Mouse (Mus musculus) WW6 (cell line): ENCODE results near the gene Tcirg1.

Source experiments
- DNase-seq: peaks from one replicate; pipeline ENCODE4 v3.0.0-alpha.2; 2013; ENCODE audit warnings: low read depth, low spot score

Tcirg1 gene

GRCm38 (mm10) chr19:3906795-3907786, at the start of gene Tcirg1:
Gene Tcirg1, minus strand, starts transcription at chr19:3907133.
- no peak for DNase-seq

- DNase-seq, result no peak
Observed at GRCm38 (mm10) chr19:3955804-3956203, 48.9 kb upstream of the Tcirg1 start.

GRCm38 (mm10) chr19:3955033-3955432, 48.1 kb upstream of the Tcirg1 start:
- no peak for DNase-seq

GRCm38 (mm10) chr19:3952099-3952498, 45.2 kb upstream of the Tcirg1 start:
- no peak for DNase-seq

- DNase-seq, result no peak
Observed at GRCm38 (mm10) chr19:3951461-3951860, 44.5 kb upstream of the Tcirg1 start.

- DNase-seq, result no peak
Observed at GRCm38 (mm10) chr19:3950331-3950730, 43.4 kb upstream of the Tcirg1 start.

GRCm38 (mm10) chr19:3948546-3948945, 41.6 kb upstream of the Tcirg1 start:
- DNase-seq, result no peak

- DNase-seq, result no peak
Observed at GRCm38 (mm10) chr19:3947813-3948212, 40.9 kb upstream of the Tcirg1 start.

GRCm38 (mm10) chr19:3946715-3947114, 39.8 kb upstream of the Tcirg1 start:
- DNase-seq, result no peak

- no peak for DNase-seq
Observed at GRCm38 (mm10) chr19:3945872-3946564, 39.1 kb upstream of the Tcirg1 start.

GRCm38 (mm10) chr19:3942986-3943735, 36.2 kb upstream of the Tcirg1 start:
- peak; percentile 74 for DNase-seq

- no peak for DNase-seq
Observed at GRCm38 (mm10) chr19:3942315-3942714, 35.4 kb upstream of the Tcirg1 start.

- DNase-seq, result no peak
Observed at GRCm38 (mm10) chr19:3935896-3936850, 29.2 kb upstream of the Tcirg1 start.

GRCm38 (mm10) chr19:3935032-3935895, 28.3 kb upstream of the Tcirg1 start, which contains the start of gene Unc93b1:
Gene Unc93b1, plus strand, starts transcription at chr19:3935186.
- no peak for DNase-seq

GRCm38 (mm10) chr19:3931716-3932115, 24.8 kb upstream of the Tcirg1 start:
- DNase-seq, result no peak

GRCm38 (mm10) chr19:3930262-3931057, 23.5 kb upstream of the Tcirg1 start:
- DNase-seq, result no peak

- no peak for DNase-seq
Observed at GRCm38 (mm10) chr19:3929211-3929941, 22.4 kb upstream of the Tcirg1 start, which contains the start of gene Aldh3b1. Gene Aldh3b1, minus strand, starts transcription at chr19:3929808.

GRCm38 (mm10) chr19:3928779-3929178, 21.8 kb upstream of the Tcirg1 start:
- no peak for DNase-seq
